In genomic region chr11:46733242-46733789, GRCm38 (mm10) we compare ENCODE assay signal across 9 mouse cellular contexts. TPM values are rescaled to one million over a fixed set of nuclear protein-coding genes. Genes with fewer than 3 reads are reported as not detected.
DNase-seq lines count a peak whose midpoint lies in the region; ATAC-seq and TF ChIP-seq lines count a peak whose summit lies in the region.
"Had no signal": no experiment of that assay in that cellular context is flagged by ENCODE, and none has a peak within 500 bp of the region (broad histone marks: within the 10 kb centered on the region; RNA-seq: fewer than 3 reads in every experiment).

No protein-coding gene starts in this region.

- no peak overlapping the region for H3K27ac ChIP-seq in heart, postnatal 0 days (ENCODE audit: low read depth)

- no peak for ATAC-seq in heart, postnatal 0 days (ENCODE audit: insufficient read depth, low read depth)
- no peak for ATAC-seq in monocyte, adult 5-6 weeks (replicated peaks; ENCODE audit: insufficient number of reproducible peaks, low FRiP score, low TSS enrichment, poor library complexity, severe bottlenecking)

- H3K4me2 ChIP-seq in heart, postnatal 0 days (ENCODE audit: low read depth, low read length) = no peak overlapping the region

- no peaks in the 10 kb centered on the region for H3K9me3 ChIP-seq in heart, postnatal 0 days (replicated peaks; ENCODE audit: control insufficient read depth, low read length)

- no peaks in the 10 kb centered on the region for H3K4me1 ChIP-seq in heart, postnatal 0 days (ENCODE audit: control insufficient read depth, insufficient read depth)

- H3K9ac ChIP-seq in heart, postnatal 0 days (replicated peaks; ENCODE audit: low read depth, low read length) = no peak overlapping the region

- no peak for TF ChIP-seq EP300 in heart, postnatal 0 days (IDR thresholded peaks at IDR 0.05; ENCODE audit: low read depth)

- 55% methylated on average over 6 of the region's 6 CpGs for WGBS in heart, postnatal 0 days

- peak; percentile 34 for DNase-seq in heart, postnatal 0 days (ENCODE audit: low spot score)
- DNase-seq in heart, adult 18-20 months = no peak
- DNase-seq in thymus, postnatal 25 days = peak; percentile 6
- DNase-seq in thymus, adult 18-20 months = no peak
- peak; percentile 6 for DNase-seq in forelimb bud, embryonic 11.5 days (ENCODE audit: low read depth, low spot score)
- DNase-seq in mesoderm, embryonic 11.5 days (ENCODE audit: low read depth, low spot score) = peak; percentile 25
- DNase-seq in urinary bladder, postnatal 4 days (ENCODE audit: low spot score in 2 of 2) = no peak

- H3K4me3 ChIP-seq in heart, postnatal 0 days (ENCODE audit: low read depth, low read length) = no peak overlapping the region

- TF ChIP-seq CTCF in heart, postnatal 0 days (IDR thresholded peaks at IDR 0.05; ENCODE audit: low read depth) = peak; percentile 50

- H3K36me3 ChIP-seq in heart, postnatal 0 days (replicated peaks; ENCODE audit: control insufficient read depth, insufficient read depth, low read length) = no peaks in the 10 kb centered on the region

- no peaks in the 10 kb centered on the region for H3K27me3 ChIP-seq in heart, postnatal 0 days (ENCODE audit: control insufficient read depth, insufficient read depth, low read length)

RNA-seq across cellular contexts. Expression of gene Havcr1, which starts 1.6 kb away (rescaled TPM):
- total RNA-seq in heart, postnatal 0 days (2014; rRNA removed; ENCODE audit: low replicate concordance) = not detected in 2 replicates
- not detected in 2 replicates for polyA plus RNA-seq in heart, postnatal 0 days (2015; fragmentation: Nextera tagmentation; extraction: Ambion mirVana)
- under 1 TPM in 1 of 2 experiments, not detected in 1; 0.72 TPM for total RNA-seq in heart, adult 18-20 months (2021)
- total RNA-seq in monocyte, adult 5-6 weeks (2017) = 3.2 TPM in 1 of 3 replicates, not detected in the others
- total RNA-seq: layer of hippocampus, adult 18-20 months had no signal

RNA-seq across cellular contexts. Expression of gene Timd2, which starts 26.5 kb away (rescaled TPM):
- not detected in 2 replicates for total RNA-seq in heart, postnatal 0 days (2014; rRNA removed; ENCODE audit: low replicate concordance)
- not detected in 2 replicates for polyA plus RNA-seq in heart, postnatal 0 days (2015; fragmentation: Nextera tagmentation; extraction: Ambion mirVana)
- not detected for total RNA-seq in heart, adult 18-20 months (2021)
- 0.38 to 0.97 TPM in 2 of 3 replicates, not detected in the other for total RNA-seq in monocyte, adult 5-6 weeks (2017)
- total RNA-seq: layer of hippocampus, adult 18-20 months had no signal

Comparison
In these comparisons a context has a peak if more than half of its experiments do, and no peak if none do; other contexts are left out.
1. DNase-seq: peak in heart, postnatal 0 days (single experiment), thymus, postnatal 25 days (single experiment), forelimb bud, embryonic 11.5 days (single experiment) and mesoderm, embryonic 11.5 days (single experiment); none in heart, adult 18-20 months (0 of 2), thymus, adult 18-20 months (0 of 2) and urinary bladder, postnatal 4 days (0 of 2).